Mouse (Mus musculus) activated CD4-positive, CD25-positive, alpha-beta regulatory T cell (primary cell): ENCODE measurements around the gene Ccdc43. TPM values are rescaled to one million over a fixed set of nuclear protein-coding genes. Genes with fewer than 3 reads are reported as not detected.

Experiments
- polyA plus RNA-seq, 2 experiments: library from polyadenylated mRNA; unstranded; fragments of 100-300 nt; shearing (Covaris generic); gene quantifications; one replicate each; pipeline ENCODE4 v1.2.1; 2017

Ccdc43 gene
- 10 to 100 TPM; 27.5 to 30.7 TPM for polyA plus RNA-seq

GRCm38 (mm10) chr11:102697338-102698017 lies at the start of gene Ccdc43:
Ccdc43 (minus strand) TSS chr11:102697782.

GRCm38 (mm10) chr11:102663416-102663815 lies 34.2 kb downstream of the Ccdc43 start, which contains the start of gene Meioc:
Meioc (plus strand) TSS chr11:102663716.

Other genes with a start within 250 kb of the Ccdc43 start
- gene Itga2b, start 227.7 kb downstream of the Ccdc43 start, polyA plus RNA-seq = 1 to 10 TPM in 1 of 2 experiments, under 1 TPM in 1; 0.64 to 1.1 TPM
- gene Gpatch8, start 141.4 kb downstream of the Ccdc43 start, polyA plus RNA-seq = 10 to 100 TPM; 57.4 to 60.5 TPM
- not detected for gene Gm11627, start 118.3 kb downstream of the Ccdc43 start, polyA plus RNA-seq
- gene Fzd2, start 93.4 kb downstream of the Ccdc43 start, polyA plus RNA-seq = not detected
- under 1 TPM in 1 of 2 experiments, not detected in 1; 0.04 TPM for gene Meioc, start 34.1 kb downstream of the Ccdc43 start, polyA plus RNA-seq
- gene Adam11, start 63.7 kb upstream of the Ccdc43 start, polyA plus RNA-seq = not detected
- gene Gjc1, start 121.9 kb upstream of the Ccdc43 start, polyA plus RNA-seq = under 1 TPM in 1 of 2 experiments, not detected in 1; 0.26 TPM
- gene Higd1b, start 138.1 kb upstream of the Ccdc43 start, polyA plus RNA-seq = not detected
- gene Eftud2, start 183.2 kb upstream of the Ccdc43 start, polyA plus RNA-seq = 100 to 1,000 TPM; 131 to 153 TPM
- not detected for gene Ccdc103, start 183.4 kb upstream of the Ccdc43 start, polyA plus RNA-seq
- gene Fam187a, start 187.4 kb upstream of the Ccdc43 start, polyA plus RNA-seq = not detected
- not detected for gene Gfap, start 203.1 kb upstream of the Ccdc43 start, polyA plus RNA-seq
- gene Kif18b, start 227.3 kb upstream of the Ccdc43 start, polyA plus RNA-seq = 1 to 10 TPM; 3.9 to 8.1 TPM
- not detected for gene C1ql1, start 248.9 kb upstream of the Ccdc43 start, polyA plus RNA-seq